Mouse (Mus musculus) midbrain, embryonic 16.5 days (tissue): ENCODE measurements around the gene Btaf1. TPM values are rescaled to one million over a fixed set of nuclear protein-coding genes. Genes with fewer than 3 reads are reported as not detected.
"Not testable (repeated sequence)": the region's sequence is repeated elsewhere in the genome, so short reads cannot be mapped to it uniquely, and the experiment has no call there.

Experiments
- ATAC-seq: fragments of 200-750 bp; cut with Nextera tagmentation; 2 replicates; pipeline ENCODE4 v1.8.0; 2017; ENCODE audit warnings: moderate TSS enrichment
- H3K27ac ChIP-seq: fragments of 300-500 bp; sonication (generic); 2 replicates; pipeline ENCODE4 v1.5.1; 2014; ENCODE audit warnings: mild to moderate bottlenecking, low read length, mixed read lengths
- H3K27me3 ChIP-seq: fragments of 300-500 bp; sonication (generic); 2 replicates; pipeline ENCODE4 v1.6.1; 2014; ENCODE audit warnings: low read depth, low read length, mixed read lengths; ENCODE audit not compliant: control insufficient read depth, insufficient read depth
- H3K36me3 ChIP-seq: fragments of 300-500 bp; sonication (generic); 2 replicates; pipeline ENCODE4 v1.6.1; 2014; ENCODE audit warnings: mild to moderate bottlenecking, low read length, moderate library complexity, mixed read lengths; ENCODE audit not compliant: control insufficient read depth, insufficient read depth
- H3K4me1 ChIP-seq: fragments of 300-500 bp; sonication (generic); 2 replicates; pipeline ENCODE4 v1.6.1; 2014; ENCODE audit warnings: mild to moderate bottlenecking, low read length, mixed read lengths; ENCODE audit not compliant: control insufficient read depth, insufficient read depth
- H3K4me2 ChIP-seq: fragments of 300-500 bp; sonication (generic); 2 replicates; pipeline ENCODE4 v1.6.1; 2014; ENCODE audit warnings: mild to moderate bottlenecking, low read length, mixed read lengths
- H3K4me3 ChIP-seq: fragments of 300-500 bp; sonication (generic); 2 replicates; pipeline ENCODE4 v1.5.1; 2014; ENCODE audit warnings: low read depth, mild to moderate bottlenecking, low read length, moderate library complexity, mixed read lengths
- H3K9ac ChIP-seq: fragments of 300-500 bp; sonication (generic); 2 replicates; pipeline ENCODE4 v1.6.1; 2014; ENCODE audit warnings: low read depth, low read length, mixed read lengths
- H3K9me3 ChIP-seq: fragments of 300-500 bp; sonication (generic); replicated peaks from 2 replicates; pipeline ENCODE4 v1.6.1; 2014; ENCODE audit warnings: mild to moderate bottlenecking, low read length, mixed read lengths; ENCODE audit not compliant: control insufficient read depth, poor library complexity, severe bottlenecking
- WGBS: fragments of 180-500 bp; shearing (Covaris S2); extraction: QIAGEN DNeasy Blood & Tissue Kit; methylation state at CpG from one replicate; pipeline ENCODE4 v1.1.7; 2014; 5-methylcytosine and 5-hydroxymethylcytosine counted together
- polyA plus RNA-seq: library from polyadenylated mRNA; unstranded; fragments of >200 nt; fragmentation: Nextera tagmentation; extraction: Ambion mirVana; gene quantifications from 2 replicates; pipeline ENCODE4 v1.2.1, GENCODE M21; 2015

The Btaf1 gene
- polyA plus RNA-seq, 1 experiment from 2014 or later = 8.8 TPM

- no peak overlapping the region for H3K27ac ChIP-seq
- H3K27me3 ChIP-seq = no peaks in the 10 kb centered on the region
- no peak for ATAC-seq
- no peaks in the 10 kb centered on the region for H3K9me3 ChIP-seq
- H3K4me3 ChIP-seq = no peak overlapping the region
- peaks cover 11% of the 10 kb centered on the region for H3K4me1 ChIP-seq
- no peaks in the 10 kb centered on the region for H3K36me3 ChIP-seq
- H3K4me2 ChIP-seq = no peak overlapping the region
- H3K9ac ChIP-seq = no peak overlapping the region
Observed at GRCm38 (mm10) chr19:36932097-36932496, 6.2 kb downstream of the Btaf1 start.

GRCm38 (mm10) chr19:36932613-36933012, 6.7 kb downstream of the Btaf1 start:
- Histone ChIP-seq H3K4me3 (no peak overlapping the region), H3K27me3 (no peaks in the 10 kb centered on the region), H3K36me3 (no peaks in the 10 kb centered on the region), H3K9me3 (no peaks in the 10 kb centered on the region), H3K4me2 (no peak overlapping the region), H3K9ac (no peak overlapping the region), H3K27ac (no peak overlapping the region), H3K4me1 (peaks cover 6% of the 10 kb centered on the region)
- WGBS = 93% methylated on average over 2 of the region's 2 CpGs
- no peak for ATAC-seq

- no peak for ATAC-seq
- H3K4me3 ChIP-seq = no peak overlapping the region
- no peaks in the 10 kb centered on the region for H3K4me1 ChIP-seq
- no peaks in the 10 kb centered on the region for H3K9me3 ChIP-seq
- no peaks in the 10 kb centered on the region for H3K36me3 ChIP-seq
- H3K9ac ChIP-seq = no peak overlapping the region
- no peak overlapping the region for H3K4me2 ChIP-seq
- H3K27ac ChIP-seq = no peak overlapping the region
- no peaks in the 10 kb centered on the region for H3K27me3 ChIP-seq
- 87% methylated on average over 4 of the region's 4 CpGs for WGBS
Observed at GRCm38 (mm10) chr19:36936285-36936684, 10.4 kb downstream of the Btaf1 start.

- no peaks in the 10 kb centered on the region for H3K4me1 ChIP-seq
- H3K9ac ChIP-seq = no peak overlapping the region
- no peaks in the 10 kb centered on the region for H3K36me3 ChIP-seq
- no peak for ATAC-seq
- H3K27ac ChIP-seq = no peak overlapping the region
- H3K4me2 ChIP-seq = no peak overlapping the region
- H3K4me3 ChIP-seq = no peak overlapping the region
- H3K9me3 ChIP-seq = no peaks in the 10 kb centered on the region
- H3K27me3 ChIP-seq = no peaks in the 10 kb centered on the region
Observed at GRCm38 (mm10) chr19:36938008-36938407, 12.1 kb downstream of the Btaf1 start.

- Histone ChIP-seq H3K9me3 (no peaks in the 10 kb centered on the region), H3K27ac (no peak overlapping the region), H3K27me3 (no peaks in the 10 kb centered on the region), H3K4me1 (no peaks in the 10 kb centered on the region), H3K36me3 (no peaks in the 10 kb centered on the region), H3K4me3 (no peak overlapping the region), H3K9ac (no peak overlapping the region), H3K4me2 (no peak overlapping the region)
- no peak for ATAC-seq
- WGBS = 89% methylated on average over 1 of the region's 1 CpGs
Observed at GRCm38 (mm10) chr19:36940064-36940463, 14.2 kb downstream of the Btaf1 start.

GRCm38 (mm10) chr19:36953637-36954206, 27.8 kb downstream of the Btaf1 start:
- no peak overlapping the region for H3K9ac ChIP-seq
- H3K27me3 ChIP-seq = no peaks in the 10 kb centered on the region
- no peaks in the 10 kb centered on the region for H3K4me1 ChIP-seq
- H3K4me2 ChIP-seq = no peak overlapping the region
- H3K27ac ChIP-seq = no peak overlapping the region
- H3K9me3 ChIP-seq = no peaks in the 10 kb centered on the region
- H3K4me3 ChIP-seq = no peak overlapping the region
- ATAC-seq = no peak
- 56% methylated on average over 4 of the region's 4 CpGs for whole genome bisulfite sequencing
- peaks cover 5% of the 10 kb centered on the region; the same call in 1 of the 2 replicates for H3K36me3 ChIP-seq

GRCm38 (mm10) chr19:36958331-36958730, 32.5 kb downstream of the Btaf1 start:
- Histone ChIP-seq H3K27me3 (no peaks in the 10 kb centered on the region), H3K36me3 (peaks cover 11% of the 10 kb centered on the region; the same call in 1 of the 2 replicates), H3K9me3 (no peaks in the 10 kb centered on the region), H3K4me3 (no peak overlapping the region), H3K27ac (no peak overlapping the region), H3K9ac (no peak overlapping the region), H3K4me1 (no peaks in the 10 kb centered on the region), H3K4me2 (no peak overlapping the region)
- no peak for ATAC-seq
- 89% methylated on average over 4 of the region's 4 CpGs for WGBS

GRCm38 (mm10) chr19:36961320-36961719, 35.4 kb downstream of the Btaf1 start:
- 94% methylated on average over 1 of the region's 1 CpGs for WGBS
- Histone ChIP-seq H3K9ac (no peak overlapping the region), H3K9me3 (no peaks in the 10 kb centered on the region), H3K4me1 (no peaks in the 10 kb centered on the region), H3K36me3 (peaks cover 13% of the 10 kb centered on the region; the same call in 1 of the 2 replicates), H3K4me3 (no peak overlapping the region), H3K27me3 (no peaks in the 10 kb centered on the region), H3K27ac (no peak overlapping the region), H3K4me2 (no peak overlapping the region)
- ATAC-seq = no peak

GRCm38 (mm10) chr19:36962544-36963260, 36.8 kb downstream of the Btaf1 start:
- not testable (repeated sequence) for H3K4me2 ChIP-seq, H3K4me3 ChIP-seq, H3K27ac ChIP-seq, H3K27me3 ChIP-seq, H3K9me3 ChIP-seq, ATAC-seq, H3K4me1 ChIP-seq, H3K9ac ChIP-seq
- 93% methylated on average over 6 of the region's 6 CpGs for whole genome bisulfite sequencing
- H3K36me3 ChIP-seq = peaks cover 12% of the 10 kb centered on the region; the same call in 1 of the 2 replicates
